Mouse (Mus musculus) layer of hippocampus, adult 9-10 months (tissue): ENCODE data around the gene Tmem63a.
A peak's percentile ranks its signal among the peaks of the same experiment; 100 is the strongest.

ENCODE experiments used
- DNase-seq: peaks from one replicate; pipeline ENCODE4 v3.0.0; 2022; ENCODE audit warnings: low spot score

Gene Tmem63a

DNA sequence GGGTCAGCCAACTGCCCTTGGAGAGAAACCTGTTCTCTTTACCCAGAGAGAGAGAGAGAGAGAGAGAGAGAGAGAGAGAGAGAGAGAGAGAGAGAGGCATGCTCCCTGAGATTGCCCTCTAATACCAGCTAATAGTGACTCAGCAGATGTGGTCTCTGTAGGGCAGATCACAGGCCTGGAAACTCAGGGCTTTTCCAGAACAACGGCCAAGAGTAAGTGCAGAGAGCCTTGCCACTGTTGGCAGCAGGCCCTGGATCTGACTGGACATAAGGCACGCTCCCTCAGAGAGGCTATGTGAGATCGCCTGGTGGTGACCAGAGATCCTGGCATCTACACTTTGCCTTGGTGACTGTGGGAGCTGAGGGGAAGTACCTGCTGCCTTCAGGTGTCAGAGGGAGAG is 67.6 kb downstream of the Tmem63a start:
- DNase-seq: no peak

- no peak for DNase-seq
These were observed 68.2 kb downstream of the Tmem63a start for GRCm38 (mm10) chr1:181010171-181010932.

- no peak for DNase-seq
These were observed 69.5 kb downstream of the Tmem63a start for GRCm38 (mm10) chr1:181011601-181012000.

DNA sequence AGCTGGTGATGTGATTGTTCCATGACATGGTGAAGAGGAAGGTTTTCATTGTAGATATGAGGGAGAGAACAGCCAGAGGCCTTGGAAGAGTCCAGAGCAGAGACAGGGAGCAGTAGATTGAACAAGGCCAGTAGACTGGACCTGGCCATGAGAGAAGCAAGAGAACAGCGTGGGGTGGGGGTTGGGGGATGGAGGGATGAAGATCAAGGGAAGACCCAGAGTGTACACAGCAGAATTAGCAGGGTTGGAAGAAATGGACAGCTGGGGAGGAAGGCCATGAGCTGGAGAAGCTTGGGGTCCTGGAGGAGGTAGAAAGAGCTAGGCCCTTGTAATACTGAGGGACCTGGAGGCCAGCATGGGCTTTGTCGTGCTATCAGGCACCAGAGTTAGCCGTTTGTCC is 70.3 kb downstream of the Tmem63a start:
- DNase-seq: no peak

GRCm38 (mm10) chr1:181013446-181013845 is 71.3 kb downstream of the Tmem63a start:
- DNase-seq: no peak

- no peak for DNase-seq
These were observed 72.8 kb downstream of the Tmem63a start for GRCm38 (mm10) chr1:181014731-181015500.

- no peak for DNase-seq
These were observed 73.4 kb downstream of the Tmem63a start for GRCm38 (mm10) chr1:181015558-181015957.

DNA sequence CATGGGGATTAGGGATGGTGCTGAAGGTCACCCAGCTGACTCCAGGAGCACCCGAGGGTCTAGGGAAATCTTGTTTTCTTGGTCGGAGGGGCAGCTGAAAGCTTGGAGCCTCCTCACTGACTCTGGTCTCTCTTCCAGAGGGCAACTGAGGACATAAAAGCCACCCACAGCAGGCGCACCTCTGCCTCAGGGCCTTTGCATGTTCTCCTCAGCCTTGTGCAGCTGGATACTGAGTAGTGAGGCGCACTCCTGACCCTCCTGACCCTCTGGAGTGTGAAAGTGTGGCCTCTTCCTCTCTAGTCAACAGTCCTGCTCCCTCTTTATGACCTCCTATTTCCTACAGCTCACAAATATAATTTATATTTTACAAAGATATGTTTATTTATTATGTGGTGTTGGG is 73.9 kb downstream of the Tmem63a start:
- DNase-seq: no peak

DNA sequence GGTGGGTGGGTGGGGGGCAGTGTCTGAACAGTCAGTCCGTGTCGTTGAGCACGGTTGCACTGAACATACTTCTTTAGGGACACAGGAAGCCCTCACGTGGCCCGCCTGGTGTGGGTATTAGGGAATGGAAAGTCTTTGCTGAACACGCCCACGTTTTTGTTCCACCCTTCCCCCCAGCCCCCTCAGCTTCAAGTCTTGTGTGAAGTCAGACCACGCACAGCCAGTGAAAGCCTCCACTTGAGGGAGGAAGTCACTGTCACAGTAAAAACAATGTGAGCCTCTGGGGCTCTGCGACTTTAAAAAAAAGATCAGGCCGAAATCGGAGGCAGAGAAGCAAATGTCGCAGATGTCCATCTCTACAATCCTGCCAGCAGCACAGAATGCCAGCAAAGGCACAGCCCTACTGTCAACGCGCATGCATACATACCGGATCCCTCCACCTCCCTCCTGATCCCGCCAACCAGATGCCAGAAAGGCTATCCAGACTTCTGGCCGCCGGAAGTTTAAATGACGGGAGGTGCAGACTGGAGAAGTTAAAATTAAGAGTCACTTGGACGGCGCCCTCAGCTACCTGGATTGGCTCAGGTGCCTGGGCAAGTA is 74.5 kb downstream of the Tmem63a start:
- DNase-seq: peak; percentile 3

- DNase-seq: peak; percentile 45
These were observed 75.1 kb downstream of the Tmem63a start for GRCm38 (mm10) chr1:181017212-181017711.

DNA sequence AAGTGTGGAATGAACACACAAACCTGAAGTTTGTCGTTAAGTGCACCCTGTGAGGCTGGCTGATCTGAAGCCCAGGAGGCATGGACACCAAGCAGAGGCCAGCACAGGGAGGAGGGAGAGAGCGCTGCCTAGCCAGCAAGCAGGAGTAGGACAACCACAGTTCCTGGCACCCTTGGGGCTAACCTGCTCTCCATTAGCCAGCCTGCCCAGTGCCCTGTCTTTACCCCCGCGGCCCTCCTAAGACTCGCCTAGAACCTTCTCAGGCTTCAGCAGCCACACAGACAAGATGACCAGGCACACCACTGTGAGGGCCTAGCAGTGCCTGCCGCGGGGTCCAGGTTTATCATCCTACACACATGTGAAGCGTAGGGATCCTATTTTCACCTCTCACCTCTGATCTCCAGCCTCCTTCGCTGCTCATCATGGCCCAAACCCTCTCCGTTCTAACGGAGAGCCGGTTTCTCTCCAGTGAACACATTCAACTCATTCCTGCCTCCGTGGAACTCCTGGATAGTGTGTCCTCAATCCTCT is 75.8 kb downstream of the Tmem63a start:
- no peak for DNase-seq

DNA sequence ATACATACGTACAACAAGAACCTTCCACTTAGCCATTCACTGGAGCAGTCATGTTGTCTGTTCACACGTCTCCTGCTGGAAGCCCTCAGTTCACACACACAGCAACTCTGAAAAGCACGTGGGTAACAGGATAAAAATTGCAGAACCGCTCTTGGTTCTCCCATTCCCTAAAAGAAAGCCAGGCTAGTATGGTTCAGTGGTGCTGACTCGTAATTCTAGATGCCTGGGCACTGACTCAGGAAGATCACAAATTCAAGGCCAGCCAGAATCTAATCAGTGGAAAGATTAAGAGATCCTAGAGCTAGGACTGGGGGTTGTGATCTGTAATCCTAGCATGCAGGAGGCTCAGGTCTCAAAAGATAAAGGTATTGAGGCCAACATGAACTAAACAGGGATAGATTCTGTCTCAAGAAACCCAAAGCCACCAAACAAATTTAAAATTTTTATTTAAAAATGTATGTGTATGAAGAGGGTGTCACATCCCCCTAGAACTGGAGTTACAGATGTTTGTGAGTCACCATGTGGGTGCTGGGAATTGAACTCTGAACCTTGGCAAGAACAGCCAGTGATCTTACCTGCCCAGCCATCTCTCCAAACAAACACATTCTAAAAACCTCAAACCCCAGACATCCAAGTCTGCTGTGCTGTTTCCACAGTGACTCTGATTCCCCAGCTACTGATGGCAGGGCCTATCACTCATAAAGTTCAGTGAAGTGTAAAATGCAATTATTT is 78.8 kb downstream of the Tmem63a start, which contains the start of gene Ephx1:
Ephx1 (minus strand) TSS at position 149 of the 732 bp plus-strand sequence.
- DNase-seq: no peak

DNA sequence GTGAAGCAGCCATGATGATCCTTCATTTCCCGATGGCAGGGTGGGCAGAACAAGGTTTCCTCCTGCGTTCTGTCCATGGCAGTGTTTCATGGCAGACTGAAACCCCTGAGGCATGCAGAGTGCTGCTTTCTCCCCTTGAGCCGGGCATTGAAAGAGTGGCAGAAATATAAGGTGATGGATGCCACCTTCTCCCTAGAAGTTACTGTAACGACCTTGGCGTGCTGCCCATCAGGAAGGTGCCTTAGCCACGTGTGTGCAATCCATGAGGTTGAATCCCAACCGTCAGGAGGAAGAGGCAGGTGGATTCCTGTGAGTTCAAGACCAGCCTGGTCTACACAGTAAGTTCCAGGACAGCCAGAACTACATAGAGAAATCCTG is 79.3 kb downstream of the Tmem63a start:
- no peak for DNase-seq

- DNase-seq: peak; percentile 39
These were observed 80.1 kb downstream of the Tmem63a start for GRCm38 (mm10) chr1:181022265-181022664.
